Mouse (Mus musculus): ENCODE results near the gene Fam114a1.

Gene Fam114a1

GRCm38 (mm10) chr5:65005251-65005650, 35.4 kb downstream of the Fam114a1 start:
- no peak for DNase-seq (ENCODE audit: low spot score)

- DNase-seq (ENCODE audit: low spot score), result no peak
Measured at GRCm38 (mm10) chr5:65006011-65006491, 36.2 kb downstream of the Fam114a1 start.

- no peak for DNase-seq (ENCODE audit: low spot score)
Measured at GRCm38 (mm10) chr5:65011901-65012573, 42.2 kb downstream of the Fam114a1 start.

GRCm38 (mm10) chr5:65015508-65015907, 45.6 kb downstream of the Fam114a1 start:
- no peak for DNase-seq (ENCODE audit: low spot score)

GRCm38 (mm10) chr5:65019109-65019508, 49.2 kb downstream of the Fam114a1 start:
- DNase-seq (ENCODE audit: low spot score), result no peak

GRCm38 (mm10) chr5:65019823-65020222, 50.0 kb downstream of the Fam114a1 start:
- DNase-seq (ENCODE audit: low spot score), result no peak

- DNase-seq (ENCODE audit: low spot score), result no peak
Measured at GRCm38 (mm10) chr5:65022006-65022405, 52.1 kb downstream of the Fam114a1 start.

- DNase-seq (ENCODE audit: low spot score), result no peak
Measured at GRCm38 (mm10) chr5:65024641-65025040, 54.8 kb downstream of the Fam114a1 start.

GRCm38 (mm10) chr5:65025916-65026315, 56.0 kb downstream of the Fam114a1 start:
- DNase-seq (ENCODE audit: low spot score), result no peak

- no peak for DNase-seq (ENCODE audit: low spot score)
Measured at GRCm38 (mm10) chr5:65026776-65027175, 56.9 kb downstream of the Fam114a1 start.

GRCm38 (mm10) chr5:65028019-65028418, 58.1 kb downstream of the Fam114a1 start:
- DNase-seq (ENCODE audit: low spot score), result no peak

- DNase-seq (ENCODE audit: low spot score), result no peak
Measured at GRCm38 (mm10) chr5:65036597-65036996, 66.7 kb downstream of the Fam114a1 start.

GRCm38 (mm10) chr5:65038305-65038704, 68.4 kb downstream of the Fam114a1 start:
- DNase-seq (ENCODE audit: low spot score), result no peak

- no peak for DNase-seq (ENCODE audit: low spot score)
Measured at GRCm38 (mm10) chr5:65038811-65039571, 69.1 kb downstream of the Fam114a1 start.

GRCm38 (mm10) chr5:65040463-65040862, 70.6 kb downstream of the Fam114a1 start:
- DNase-seq (ENCODE audit: low spot score), result peak; percentile 31

- no peak for DNase-seq (ENCODE audit: low spot score)
Measured at GRCm38 (mm10) chr5:65043407-65043895, 73.6 kb downstream of the Fam114a1 start.

GRCm38 (mm10) chr5:65045642-65046370, 75.9 kb downstream of the Fam114a1 start:
- DNase-seq (ENCODE audit: low spot score), result no peak

- DNase-seq (ENCODE audit: low spot score), result no peak
Measured at GRCm38 (mm10) chr5:65046442-65047284, 76.8 kb downstream of the Fam114a1 start.

GRCm38 (mm10) chr5:65047285-65047855, 77.5 kb downstream of the Fam114a1 start:
- DNase-seq (ENCODE audit: low spot score), result no peak

- DNase-seq (ENCODE audit: low spot score), result no peak
Measured at GRCm38 (mm10) chr5:65049880-65050279, 80.0 kb downstream of the Fam114a1 start.

GRCm38 (mm10) chr5:65051513-65051912, 81.6 kb downstream of the Fam114a1 start:
- DNase-seq (ENCODE audit: low spot score), result no peak
